Mouse (Mus musculus): ENCODE results near the gene Ece2. TPM values are rescaled to one million over a fixed set of nuclear protein-coding genes. Genes with fewer than 3 reads are reported as not detected.
"Not testable (repeated sequence)": the region's sequence is repeated elsewhere in the genome, so short reads cannot be mapped to it uniquely, and the experiment has no call there.

Gene Ece2
- polyA plus RNA-seq, 1 experiment from 2014 or later, result 1.7 TPM

GRCm38 (mm10) chr16:20653315-20653714 is 23.7 kb downstream of the Ece2 start:
- no peak overlapping the region for H3K4me2 ChIP-seq (ENCODE audit: low read depth, low read length)
- H3K27me3 ChIP-seq (replicated peaks; ENCODE audit: control insufficient read depth, insufficient read depth, low read length), result no peaks in the 10 kb centered on the region
- H3K27ac ChIP-seq (ENCODE audit: low read length), result no peak overlapping the region
- H3K4me3 ChIP-seq (ENCODE audit: low read length), result no peak overlapping the region
- no peak overlapping the region for H3K9ac ChIP-seq (ENCODE audit: low read depth, low read length)
- H3K4me1 ChIP-seq (ENCODE audit: control insufficient read depth, insufficient read depth, low read length), result peaks cover 12% of the 10 kb centered on the region
- no peak for ATAC-seq
- 52% methylated on average over 2 of the region's 2 CpGs for WGBS
- H3K36me3 ChIP-seq (ENCODE audit: control insufficient read depth, insufficient read depth, low read length), result peaks cover 4% of the 10 kb centered on the region; the same call in 1 of the 2 replicates
- H3K9me3 ChIP-seq (ENCODE audit: control insufficient read depth, low read length), result no peaks in the 10 kb centered on the region

DNA sequence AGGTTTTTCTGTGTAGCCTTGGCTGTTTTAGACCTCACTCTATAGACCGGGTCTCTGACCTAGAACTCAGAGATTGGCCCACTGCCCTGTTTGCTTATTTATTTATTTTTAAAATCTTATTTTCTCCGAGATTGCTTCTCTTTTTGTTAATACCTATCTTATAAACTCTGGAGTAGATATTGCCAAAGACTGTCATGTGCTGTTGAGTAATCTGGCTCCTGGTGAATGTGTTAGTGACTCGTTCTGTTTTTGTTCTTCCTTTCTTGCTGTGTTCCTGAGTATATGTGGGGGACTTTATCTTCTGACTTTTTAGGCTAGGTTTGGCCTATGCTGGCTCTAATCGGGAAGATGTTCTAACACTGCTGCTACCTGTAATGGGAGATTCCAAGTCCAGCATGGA is 28.0 kb downstream of the Ece2 start:
- WGBS, result 90% methylated on average over 4 of the region's 4 CpGs
- no peaks in the 10 kb centered on the region for H3K9me3 ChIP-seq (ENCODE audit: control insufficient read depth, low read length)
- H3K36me3 ChIP-seq (ENCODE audit: control insufficient read depth, insufficient read depth, low read length), result peaks cover 13% of the 10 kb centered on the region; the same call in 1 of the 2 replicates
- peaks cover 3% of the 10 kb centered on the region for H3K4me1 ChIP-seq (ENCODE audit: control insufficient read depth, insufficient read depth, low read length)
- no peaks in the 10 kb centered on the region for H3K27me3 ChIP-seq (replicated peaks; ENCODE audit: control insufficient read depth, insufficient read depth, low read length)
- no peak overlapping the region for H3K9ac ChIP-seq (ENCODE audit: low read depth, low read length)
- H3K4me2 ChIP-seq (ENCODE audit: low read depth, low read length), result no peak overlapping the region
- H3K4me3 ChIP-seq (ENCODE audit: low read length), result no peak overlapping the region
- no peak overlapping the region for H3K27ac ChIP-seq (ENCODE audit: low read length)
- no peak for ATAC-seq

DNA sequence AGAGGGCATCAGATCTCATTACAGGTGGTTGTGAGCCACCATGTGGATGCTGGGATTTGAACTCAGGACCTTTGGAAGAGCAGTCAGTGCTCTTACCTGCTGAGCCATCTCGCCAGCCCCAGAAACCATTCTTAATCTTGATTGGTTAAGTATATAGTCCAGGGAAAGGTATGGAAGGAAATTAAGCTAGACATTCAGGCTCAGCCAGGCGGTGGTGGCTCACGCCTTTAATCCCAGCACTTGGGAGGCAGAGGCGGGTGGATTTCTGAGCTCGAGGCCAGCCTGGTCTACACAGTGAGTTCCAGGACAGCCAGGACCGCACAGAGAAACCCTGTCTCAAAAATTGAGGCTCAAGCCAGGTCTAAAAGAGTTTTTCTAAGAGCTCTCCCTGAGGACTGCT is 38.4 kb downstream of the Ece2 start, which contains the start of gene Eif4g1:
TSS of gene Eif4g1 (plus strand) at position 301 of the 400 bp plus-strand sequence.
- H3K9ac ChIP-seq (ENCODE audit: low read depth, low read length); H3K27ac ChIP-seq (ENCODE audit: low read length); H3K27me3 ChIP-seq (replicated peaks; ENCODE audit: control insufficient read depth, insufficient read depth, low read length); H3K4me3 ChIP-seq (ENCODE audit: low read length); H3K9me3 ChIP-seq (ENCODE audit: control insufficient read depth, low read length); H3K4me2 ChIP-seq (ENCODE audit: low read depth, low read length); H3K4me1 ChIP-seq (ENCODE audit: control insufficient read depth, insufficient read depth, low read length); H3K36me3 ChIP-seq (ENCODE audit: control insufficient read depth, insufficient read depth, low read length); ATAC-seq: not testable (repeated sequence)
- 99% methylated on average over 3 of the region's 6 CpGs for WGBS

- Histone ChIP-seq H3K4me2 (ENCODE audit: low read depth, low read length) (no peak overlapping the region), H3K36me3 (ENCODE audit: control insufficient read depth, insufficient read depth, low read length) (peaks cover 5% of the 10 kb centered on the region; the same call in 1 of the 2 replicates), H3K4me1 (ENCODE audit: control insufficient read depth, insufficient read depth, low read length) (peaks cover 21% of the 10 kb centered on the region), H3K27ac (ENCODE audit: low read length) (no peak overlapping the region), H3K9me3 (ENCODE audit: control insufficient read depth, low read length) (no peaks in the 10 kb centered on the region), H3K4me3 (ENCODE audit: low read length) (no peak overlapping the region), H3K27me3 (replicated peaks; ENCODE audit: control insufficient read depth, insufficient read depth, low read length) (no peaks in the 10 kb centered on the region), H3K9ac (ENCODE audit: low read depth, low read length) (no peak overlapping the region)
- WGBS, result 87% methylated on average over 3 of the region's 3 CpGs
- ATAC-seq, result no peak
These were observed 40.7 kb downstream of the Ece2 start for GRCm38 (mm10) chr16:20670291-20670690.

GRCm38 (mm10) chr16:20671886-20672285 is 42.3 kb downstream of the Ece2 start:
- Histone ChIP-seq H3K4me2 (ENCODE audit: low read depth, low read length) (peak overlapping the region; percentile 62; the same call in 1 of the 2 replicates), H3K27ac (ENCODE audit: low read length) (peak overlapping the region; percentile 65; the same call in 1 of the 2 replicates), H3K4me3 (ENCODE audit: low read length) (no peak overlapping the region; the same call in 1 of the 2 replicates), H3K27me3 (replicated peaks; ENCODE audit: control insufficient read depth, insufficient read depth, low read length) (no peaks in the 10 kb centered on the region), H3K36me3 (ENCODE audit: control insufficient read depth, insufficient read depth, low read length) (peaks cover 9% of the 10 kb centered on the region; the same call in 1 of the 2 replicates), H3K4me1 (ENCODE audit: control insufficient read depth, insufficient read depth, low read length) (peaks cover 21% of the 10 kb centered on the region), H3K9me3 (ENCODE audit: control insufficient read depth, low read length) (no peaks in the 10 kb centered on the region), H3K9ac (ENCODE audit: low read depth, low read length) (no peak overlapping the region)
- no peak for ATAC-seq
- WGBS, result 18% methylated on average over 6 of the region's 6 CpGs

DNA sequence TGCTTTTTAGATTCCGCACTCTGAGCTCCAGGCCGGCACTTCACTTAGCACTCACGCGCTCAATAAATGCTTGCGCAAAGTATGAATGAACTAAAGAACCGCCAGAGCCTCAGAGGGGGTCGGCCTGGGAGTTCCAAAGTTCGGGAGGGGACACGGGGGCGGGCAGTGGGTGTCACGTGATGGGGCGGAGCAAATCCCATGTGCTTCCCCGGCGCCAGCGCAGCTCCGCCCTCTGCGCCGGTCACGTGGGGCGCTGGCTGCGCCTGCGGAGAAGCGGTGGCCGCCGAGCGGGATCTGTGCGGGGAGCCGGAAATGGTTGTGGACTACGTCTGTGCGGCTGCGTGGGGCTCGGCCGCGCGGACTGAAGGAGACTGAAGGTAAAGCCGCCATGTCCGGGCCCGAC is 42.9 kb downstream of the Ece2 start:
- Histone ChIP-seq H3K36me3 (ENCODE audit: control insufficient read depth, insufficient read depth, low read length) (peaks cover 13% of the 10 kb centered on the region), H3K4me1 (ENCODE audit: control insufficient read depth, insufficient read depth, low read length) (peaks cover 24% of the 10 kb centered on the region), H3K27me3 (replicated peaks; ENCODE audit: control insufficient read depth, insufficient read depth, low read length) (no peaks in the 10 kb centered on the region), H3K4me3 (ENCODE audit: low read length) (peak overlapping the region; percentile 63), H3K9me3 (ENCODE audit: control insufficient read depth, low read length) (no peaks in the 10 kb centered on the region), H3K9ac (ENCODE audit: low read depth, low read length) (peak overlapping the region; percentile 89), H3K4me2 (ENCODE audit: low read depth, low read length) (peak overlapping the region; percentile 62), H3K27ac (ENCODE audit: low read length) (peak overlapping the region; percentile 84)
- under 1% methylated on average over 37 of the region's 38 CpGs for WGBS
- ATAC-seq, result peak; percentile 91

DNA sequence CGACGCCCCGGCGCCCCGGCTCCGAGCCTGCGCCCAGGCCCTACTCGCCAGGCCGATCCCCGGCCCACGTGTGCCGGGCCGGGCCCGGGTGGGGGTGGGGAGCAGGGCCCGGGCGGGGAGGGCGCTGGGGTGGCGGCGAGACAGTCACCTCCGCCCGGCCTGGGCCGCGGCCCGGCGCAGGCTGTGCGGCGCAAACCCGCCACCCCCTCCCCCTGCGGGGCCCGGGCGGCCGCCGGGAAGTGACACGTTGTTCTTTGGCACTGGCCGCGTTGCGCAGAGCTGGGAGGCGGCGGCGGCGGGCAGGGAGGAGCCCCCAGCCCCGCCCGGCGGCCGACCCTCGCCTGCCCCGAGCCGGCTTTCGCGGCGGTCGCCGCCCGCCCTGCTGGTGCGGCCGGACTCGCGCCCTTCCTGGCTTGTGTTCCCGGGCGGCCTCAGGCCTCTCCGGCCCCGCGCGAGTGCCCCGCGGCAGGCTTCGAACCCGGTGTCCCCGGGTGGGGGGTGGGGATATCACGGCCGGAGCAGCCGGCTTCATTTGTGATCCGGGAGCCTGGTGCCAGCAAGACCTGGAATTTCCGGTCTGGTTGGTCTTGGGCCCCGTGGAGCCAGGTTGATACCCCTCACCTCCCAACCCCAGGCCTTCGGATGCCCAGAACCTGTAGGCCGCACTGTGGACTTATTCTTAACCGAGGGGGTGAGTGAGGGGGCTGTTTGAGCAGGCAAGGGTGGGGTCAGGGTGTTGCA is 43.5 kb downstream of the Ece2 start:
- Histone ChIP-seq H3K4me1 (ENCODE audit: control insufficient read depth, insufficient read depth, low read length) (peaks cover 28% of the 10 kb centered on the region), H3K9ac (ENCODE audit: low read depth, low read length) (peak overlapping the region; percentile 89), H3K9me3 (ENCODE audit: control insufficient read depth, low read length) (no peaks in the 10 kb centered on the region), H3K27me3 (replicated peaks; ENCODE audit: control insufficient read depth, insufficient read depth, low read length) (no peaks in the 10 kb centered on the region), H3K27ac (ENCODE audit: low read length) (peak overlapping the region; percentile 84), H3K4me3 (ENCODE audit: low read length) (peak overlapping the region; percentile 63), H3K4me2 (ENCODE audit: low read depth, low read length) (peak overlapping the region; percentile 96), H3K36me3 (ENCODE audit: control insufficient read depth, insufficient read depth, low read length) (peaks cover 17% of the 10 kb centered on the region)
- ATAC-seq, result peak; percentile 77
- 2% methylated on average over 64 of the region's 78 CpGs for WGBS

DNA sequence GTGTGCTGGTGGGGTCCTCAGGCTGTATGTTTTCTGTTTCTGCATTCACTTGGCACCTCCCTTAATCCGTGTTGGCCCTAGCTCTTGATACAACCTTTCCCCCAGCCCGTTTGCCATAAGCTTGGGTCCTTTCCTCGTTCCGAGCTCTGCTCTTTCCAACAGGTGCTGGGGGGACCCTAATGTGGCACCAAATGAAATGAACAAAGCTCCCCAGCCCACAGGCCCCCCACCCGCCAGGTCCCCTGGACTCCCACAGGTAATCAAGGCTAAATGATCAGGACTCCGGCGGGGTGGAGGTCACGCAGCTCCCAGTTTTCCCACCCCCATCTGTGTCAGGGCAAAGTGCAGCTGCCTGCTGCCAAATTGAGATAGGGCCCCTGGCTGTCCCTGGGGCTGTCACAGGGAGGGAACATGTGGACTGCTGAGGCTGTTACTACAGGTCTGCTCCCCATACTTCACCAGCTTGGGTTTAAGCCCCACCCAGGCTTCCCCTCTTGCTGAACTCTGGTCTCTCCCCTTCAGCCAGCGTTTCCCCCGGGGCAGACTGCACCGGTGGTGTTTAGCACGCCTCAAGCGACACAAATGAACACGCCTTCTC is 44.2 kb downstream of the Ece2 start:
- WGBS, result 6% methylated on average over 14 of the region's 14 CpGs
- H3K4me1 ChIP-seq (ENCODE audit: control insufficient read depth, insufficient read depth, low read length), result peaks cover 28% of the 10 kb centered on the region
- H3K36me3 ChIP-seq (ENCODE audit: control insufficient read depth, insufficient read depth, low read length), result peaks cover 23% of the 10 kb centered on the region
- H3K9me3 ChIP-seq (ENCODE audit: control insufficient read depth, low read length), result no peaks in the 10 kb centered on the region
- H3K4me3 ChIP-seq (ENCODE audit: low read length), result peak overlapping the region; percentile 63
- peak overlapping the region; percentile 84 for H3K27ac ChIP-seq (ENCODE audit: low read length)
- H3K27me3 ChIP-seq (replicated peaks; ENCODE audit: control insufficient read depth, insufficient read depth, low read length), result no peaks in the 10 kb centered on the region
- peak overlapping the region; percentile 96 for H3K4me2 ChIP-seq (ENCODE audit: low read depth, low read length)
- ATAC-seq, result peak; percentile 75
- peak overlapping the region; percentile 89 for H3K9ac ChIP-seq (ENCODE audit: low read depth, low read length)

DNA sequence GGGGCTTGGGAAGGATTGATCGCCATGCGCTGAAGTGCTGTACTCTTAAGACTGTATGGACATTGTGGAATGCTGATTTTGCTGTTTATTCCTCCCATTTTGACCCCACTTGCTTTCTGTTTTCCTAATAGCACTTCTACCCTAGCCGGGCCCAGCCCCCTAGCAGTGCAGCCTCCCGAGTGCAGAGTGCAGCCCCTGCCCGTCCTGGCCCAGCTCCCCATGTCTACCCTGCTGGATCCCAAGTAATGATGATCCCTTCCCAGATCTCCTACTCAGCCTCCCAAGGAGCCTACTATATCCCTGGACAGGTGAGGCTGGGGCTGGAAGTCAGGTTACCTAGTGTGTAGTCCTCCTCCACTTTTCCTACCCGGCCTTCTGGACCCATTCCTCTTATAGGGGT is 45.6 kb downstream of the Ece2 start:
- Histone ChIP-seq H3K27ac (ENCODE audit: low read length) (no peak overlapping the region), H3K36me3 (ENCODE audit: control insufficient read depth, insufficient read depth, low read length) (peaks cover 33% of the 10 kb centered on the region), H3K4me3 (ENCODE audit: low read length) (no peak overlapping the region), H3K27me3 (replicated peaks; ENCODE audit: control insufficient read depth, insufficient read depth, low read length) (no peaks in the 10 kb centered on the region), H3K4me1 (ENCODE audit: control insufficient read depth, insufficient read depth, low read length) (peaks cover 28% of the 10 kb centered on the region), H3K9ac (ENCODE audit: low read depth, low read length) (peak overlapping the region; percentile 89; the same call in 1 of the 2 replicates), H3K9me3 (ENCODE audit: control insufficient read depth, low read length) (no peaks in the 10 kb centered on the region), H3K4me2 (ENCODE audit: low read depth, low read length) (peak overlapping the region; percentile 96; the same call in 1 of the 2 replicates)
- no peak for ATAC-seq
- whole genome bisulfite sequencing, result 92% methylated on average over 6 of the region's 6 CpGs

Measured in intestine, embryonic 16.5 days (tissue).